Mouse (Mus musculus) liver (tissue): ENCODE measurements around the gene Cpxm1.

Experiments
- DNase-seq: peaks from one replicate; pipeline ENCODE4 v3.0.0-alpha.2; 2020; ENCODE audit warnings: mixed read lengths

Cpxm1 gene

GRCm38 (mm10) chr2:130400046-130400445, 2.7 kb upstream of the Cpxm1 start:
- DNase-seq, result no peak

- no peak for DNase-seq
Measured at GRCm38 (mm10) chr2:130398091-130398490, 717 bp upstream of the Cpxm1 start.

GRCm38 (mm10) chr2:130395696-130396095, 1.7 kb downstream of the Cpxm1 start:
- no peak for DNase-seq

GRCm38 (mm10) chr2:130392836-130393235, 4.5 kb downstream of the Cpxm1 start:
- DNase-seq, result no peak

GRCm38 (mm10) chr2:130390993-130391625, 6.3 kb downstream of the Cpxm1 start:
- no peak for DNase-seq

GRCm38 (mm10) chr2:130388796-130389195, 8.6 kb downstream of the Cpxm1 start:
- no peak for DNase-seq

GRCm38 (mm10) chr2:130386212-130386611, 11.2 kb downstream of the Cpxm1 start:
- DNase-seq, result no peak

GRCm38 (mm10) chr2:130383895-130384294, 13.5 kb downstream of the Cpxm1 start:
- no peak for DNase-seq

- no peak for DNase-seq
Measured at GRCm38 (mm10) chr2:130383205-130383604, 14.2 kb downstream of the Cpxm1 start.

- no peak for DNase-seq
Measured at GRCm38 (mm10) chr2:130374951-130375350, 22.4 kb downstream of the Cpxm1 start.

- peak; percentile 19 for DNase-seq
Measured at GRCm38 (mm10) chr2:130373026-130373425, 24.3 kb downstream of the Cpxm1 start.

- DNase-seq, result no peak
Measured at GRCm38 (mm10) chr2:130367386-130367785, 30.0 kb downstream of the Cpxm1 start.

- DNase-seq, result peak; percentile 8
Measured at GRCm38 (mm10) chr2:130365211-130366094, 31.9 kb downstream of the Cpxm1 start.

- DNase-seq, result peak; percentile 58
Measured at GRCm38 (mm10) chr2:130362511-130363026, 34.8 kb downstream of the Cpxm1 start.

GRCm38 (mm10) chr2:130358852-130359251, 38.5 kb downstream of the Cpxm1 start:
- no peak for DNase-seq

- DNase-seq, result no peak
Measured at GRCm38 (mm10) chr2:130357551-130357950, 39.8 kb downstream of the Cpxm1 start.

- DNase-seq, result no peak
Measured at GRCm38 (mm10) chr2:130353889-130354288, 43.5 kb downstream of the Cpxm1 start.

GRCm38 (mm10) chr2:130353411-130353810, 44.0 kb downstream of the Cpxm1 start:
- no peak for DNase-seq

GRCm38 (mm10) chr2:130351758-130352339, 45.5 kb downstream of the Cpxm1 start:
- no peak for DNase-seq

GRCm38 (mm10) chr2:130350376-130350775, 47.0 kb downstream of the Cpxm1 start:
- DNase-seq, result no peak

GRCm38 (mm10) chr2:130341220-130341580, 56.2 kb downstream of the Cpxm1 start:
- DNase-seq, result no peak
